Mouse (Mus musculus): Measurements from ENCODE around the gene Ms4a4c. TPM values are rescaled to one million over a fixed set of nuclear protein-coding genes. Genes with fewer than 3 reads are reported as not detected.

Ms4a4c gene
- not detected in 2 replicates for polyA plus RNA-seq (2012)

GRCm38 (mm10) chr19:11404527-11404926 is at the start of gene Ms4a4c:
Gene Ms4a4c, plus strand, starts transcription at chr19:11404770.
- H3K36me3 ChIP-seq (ENCODE audit: control insufficient read depth), result no peaks in the 10 kb centered on the region
- TF ChIP-seq GATA1 (IDR thresholded peaks at IDR 0.05; ENCODE audit: low read length) (no peak), TAL1 (IDR thresholded peaks at IDR 0.05; ENCODE audit: low read length) (no peak)
- H3K27me3 ChIP-seq (ENCODE audit: control insufficient read depth), result no peaks in the 10 kb centered on the region
- H3K9me3 ChIP-seq (ENCODE audit: control insufficient read depth, low read length), result no peaks in the 10 kb centered on the region
- no peaks in the 10 kb centered on the region for H3K4me1 ChIP-seq (ENCODE audit: control insufficient read depth)
- no peak within 1 kb of the TSS for H3K4me3 ChIP-seq (replicated peaks)

GRCm38 (mm10) chr19:11355730-11356129 is 48.8 kb upstream of the Ms4a4c start:
- Histone ChIP-seq H3K27me3 (ENCODE audit: control insufficient read depth) (no peaks in the 10 kb centered on the region), H3K9me3 (ENCODE audit: control insufficient read depth, low read length) (no peaks in the 10 kb centered on the region), H3K4me3 (replicated peaks) (no peak overlapping the region), H3K36me3 (ENCODE audit: control insufficient read depth) (no peaks in the 10 kb centered on the region), H3K4me1 (ENCODE audit: control insufficient read depth) (no peaks in the 10 kb centered on the region)
- TF ChIP-seq GATA1 (IDR thresholded peaks at IDR 0.05; ENCODE audit: low read length), result no peak
- TF ChIP-seq TAL1 (IDR thresholded peaks at IDR 0.05; ENCODE audit: low read length), result no peak

- H3K36me3 ChIP-seq (ENCODE audit: control insufficient read depth), result no peaks in the 10 kb centered on the region
- no peaks in the 10 kb centered on the region for H3K9me3 ChIP-seq (ENCODE audit: control insufficient read depth, low read length)
- TF ChIP-seq TAL1 (IDR thresholded peaks at IDR 0.05; ENCODE audit: low read length) (no peak), GATA1 (IDR thresholded peaks at IDR 0.05; ENCODE audit: low read length) (no peak)
- H3K4me1 ChIP-seq (ENCODE audit: control insufficient read depth), result no peaks in the 10 kb centered on the region
- H3K27me3 ChIP-seq (ENCODE audit: control insufficient read depth), result no peaks in the 10 kb centered on the region
- no peak overlapping the region for H3K4me3 ChIP-seq (replicated peaks)
Observed at GRCm38 (mm10) chr19:11360106-11360505, 44.5 kb upstream of the Ms4a4c start.

- no peaks in the 10 kb centered on the region for H3K27me3 ChIP-seq (ENCODE audit: control insufficient read depth)
- no peak for TF ChIP-seq TAL1 (IDR thresholded peaks at IDR 0.05; ENCODE audit: low read length)
- no peak for TF ChIP-seq GATA1 (IDR thresholded peaks at IDR 0.05; ENCODE audit: low read length)
- H3K4me1 ChIP-seq (ENCODE audit: control insufficient read depth), result no peaks in the 10 kb centered on the region
- no peak overlapping the region for H3K4me3 ChIP-seq (replicated peaks)
- H3K36me3 ChIP-seq (ENCODE audit: control insufficient read depth), result no peaks in the 10 kb centered on the region
- H3K9me3 ChIP-seq (ENCODE audit: control insufficient read depth, low read length), result no peaks in the 10 kb centered on the region
Observed at GRCm38 (mm10) chr19:11362002-11362401, 42.6 kb upstream of the Ms4a4c start.

GRCm38 (mm10) chr19:11368310-11368709 is 36.3 kb upstream of the Ms4a4c start:
- TF ChIP-seq TAL1 (IDR thresholded peaks at IDR 0.05; ENCODE audit: low read length), result no peak
- TF ChIP-seq GATA1 (IDR thresholded peaks at IDR 0.05; ENCODE audit: low read length), result no peak
- Histone ChIP-seq H3K36me3 (ENCODE audit: control insufficient read depth) (no peaks in the 10 kb centered on the region), H3K9me3 (ENCODE audit: control insufficient read depth, low read length) (no peaks in the 10 kb centered on the region), H3K4me3 (replicated peaks) (no peak overlapping the region), H3K27me3 (ENCODE audit: control insufficient read depth) (no peaks in the 10 kb centered on the region), H3K4me1 (ENCODE audit: control insufficient read depth) (no peaks in the 10 kb centered on the region)

GRCm38 (mm10) chr19:11371181-11371580 is 33.4 kb upstream of the Ms4a4c start:
- Histone ChIP-seq H3K27me3 (ENCODE audit: control insufficient read depth) (no peaks in the 10 kb centered on the region), H3K36me3 (ENCODE audit: control insufficient read depth) (no peaks in the 10 kb centered on the region), H3K4me3 (replicated peaks) (no peak overlapping the region), H3K4me1 (ENCODE audit: control insufficient read depth) (no peaks in the 10 kb centered on the region), H3K9me3 (ENCODE audit: control insufficient read depth, low read length) (no peaks in the 10 kb centered on the region)
- TF ChIP-seq GATA1 (IDR thresholded peaks at IDR 0.05; ENCODE audit: low read length), result no peak

- no peaks in the 10 kb centered on the region for H3K27me3 ChIP-seq (ENCODE audit: control insufficient read depth)
- no peaks in the 10 kb centered on the region for H3K9me3 ChIP-seq (ENCODE audit: control insufficient read depth, low read length)
- no peaks in the 10 kb centered on the region for H3K36me3 ChIP-seq (ENCODE audit: control insufficient read depth)
- no peak within 1 kb of the TSS for H3K4me3 ChIP-seq (replicated peaks)
- H3K4me1 ChIP-seq (ENCODE audit: control insufficient read depth), result no peaks in the 10 kb centered on the region
- TF ChIP-seq GATA1 (IDR thresholded peaks at IDR 0.05; ENCODE audit: low read length) (no peak), TAL1 (IDR thresholded peaks at IDR 0.05; ENCODE audit: low read length) (no peak)
Observed at GRCm38 (mm10) chr19:11375273-11375672, 29.3 kb upstream of the Ms4a4c start, which contains the start of gene Ms4a4a. Gene Ms4a4a, plus strand, starts transcription at chr19:11375523.

- no peaks in the 10 kb centered on the region for H3K4me1 ChIP-seq (ENCODE audit: control insufficient read depth)
- no peak for TF ChIP-seq GATA1 (IDR thresholded peaks at IDR 0.05; ENCODE audit: low read length)
- TF ChIP-seq TAL1 (IDR thresholded peaks at IDR 0.05; ENCODE audit: low read length), result no peak
- no peaks in the 10 kb centered on the region for H3K9me3 ChIP-seq (ENCODE audit: control insufficient read depth, low read length)
- no peaks in the 10 kb centered on the region for H3K36me3 ChIP-seq (ENCODE audit: control insufficient read depth)
- H3K4me3 ChIP-seq (replicated peaks), result no peak overlapping the region
- H3K27me3 ChIP-seq (ENCODE audit: control insufficient read depth), result no peaks in the 10 kb centered on the region
Observed at GRCm38 (mm10) chr19:11376399-11376798, 28.2 kb upstream of the Ms4a4c start.

GRCm38 (mm10) chr19:11387109-11387508 is 17.5 kb upstream of the Ms4a4c start:
- TF ChIP-seq TAL1 (IDR thresholded peaks at IDR 0.05; ENCODE audit: low read length) (no peak), GATA1 (IDR thresholded peaks at IDR 0.05; ENCODE audit: low read length) (no peak)
- H3K4me3 ChIP-seq (replicated peaks), result no peak overlapping the region
- no peaks in the 10 kb centered on the region for H3K4me1 ChIP-seq (ENCODE audit: control insufficient read depth)
- H3K36me3 ChIP-seq (ENCODE audit: control insufficient read depth), result no peaks in the 10 kb centered on the region
- no peaks in the 10 kb centered on the region for H3K27me3 ChIP-seq (ENCODE audit: control insufficient read depth)
- no peaks in the 10 kb centered on the region for H3K9me3 ChIP-seq (ENCODE audit: control insufficient read depth, low read length)

- Histone ChIP-seq H3K4me3 (replicated peaks) (no peak overlapping the region), H3K27me3 (ENCODE audit: control insufficient read depth) (no peaks in the 10 kb centered on the region), H3K4me1 (ENCODE audit: control insufficient read depth) (no peaks in the 10 kb centered on the region), H3K9me3 (ENCODE audit: control insufficient read depth, low read length) (no peaks in the 10 kb centered on the region), H3K36me3 (ENCODE audit: control insufficient read depth) (no peaks in the 10 kb centered on the region)
- TF ChIP-seq GATA1 (IDR thresholded peaks at IDR 0.05; ENCODE audit: low read length) (no peak), TAL1 (IDR thresholded peaks at IDR 0.05; ENCODE audit: low read length) (no peak)
Observed at GRCm38 (mm10) chr19:11387685-11388084, 16.9 kb upstream of the Ms4a4c start.

Data from erythroblast, embryonic 14.5 days (primary cell).